Mouse (Mus musculus): ENCODE results near the gene Nutm2.
"Not testable (repeated sequence)": the region's sequence is repeated elsewhere in the genome, so short reads cannot be mapped to it uniquely, and the experiment has no call there.

- TF ChIP-seq CTCF (IDR thresholded peaks at IDR 0.05; ENCODE audit: insufficient read depth, low read length); POLR2A (IDR thresholded peaks at IDR 0.05; ENCODE audit: borderline replicate concordance, extremely low read depth, low read depth, low read length): not testable (repeated sequence)
Observed at GRCm38 (mm10) chr13:50460433-50460832, 6.7 kb upstream of the Nutm2 start.
